In the genomic region with DNA sequence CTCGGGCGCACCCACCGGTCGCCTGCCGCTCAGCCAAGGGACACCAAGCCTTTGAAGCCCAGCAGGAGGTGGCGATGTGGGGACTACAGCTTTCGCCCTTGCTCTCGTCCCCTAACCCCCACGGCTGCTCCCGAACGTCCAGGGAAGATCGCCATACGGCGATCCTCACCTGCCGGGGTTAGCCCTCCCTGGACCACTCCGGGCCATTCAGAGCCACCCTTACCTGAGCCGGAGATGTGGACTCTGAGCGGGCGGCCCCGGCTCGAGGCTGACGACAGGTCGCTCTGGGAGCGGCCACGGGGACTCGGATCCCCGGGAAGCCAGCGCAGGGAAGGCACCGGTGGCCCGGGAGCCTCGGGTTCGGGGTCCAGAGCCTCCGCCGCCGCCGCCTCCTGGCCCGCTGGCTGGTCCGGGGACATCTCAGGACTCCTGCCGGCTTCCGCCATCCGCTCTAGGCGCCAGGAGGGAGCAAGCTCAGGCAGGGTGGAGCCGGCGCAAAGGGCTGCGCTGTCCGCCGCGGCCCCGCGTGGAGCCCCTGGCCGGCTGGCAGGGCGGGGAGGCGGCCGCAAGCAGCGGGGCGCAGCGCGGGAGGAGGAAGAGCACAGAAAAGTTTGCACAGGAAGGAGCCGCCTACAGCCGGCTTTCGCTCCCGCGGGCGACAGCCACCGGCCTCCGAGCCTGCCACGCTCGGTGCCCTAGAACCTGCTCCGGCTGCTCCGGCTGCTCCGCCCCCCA, we compare ENCODE assay signal across 8 mouse cellular contexts. TPM values are rescaled to one million over a fixed set of nuclear protein-coding genes. Genes with fewer than 3 reads are reported as not detected.
A peak's percentile ranks its signal among the peaks of the same experiment; 100 is the strongest.
DNase-seq lines count a peak whose midpoint lies in the region; ATAC-seq and TF ChIP-seq lines count a peak whose summit lies in the region.

Gene Phactr2 (minus strand): TSS at position 580 of the 735 bp plus-strand sequence.

- no peak for TF ChIP-seq CTCF in gastrocnemius, adult 2 months (IDR thresholded peaks at IDR 0.05)

- no peak within 1 kb of the TSS for H3K27ac ChIP-seq in gastrocnemius, adult 2 months
- no peak within 1 kb of the TSS for H3K27ac ChIP-seq in hindbrain, embryonic 14.5 days

- peak; percentile 81 for ATAC-seq in hindbrain, embryonic 14.5 days (ENCODE audit: low FRiP score)
- ATAC-seq in megakaryocyte progenitor cell, adult 5-6 weeks (replicated peaks; ENCODE audit: poor library complexity), result peak; percentile 62

- H3K4me1 ChIP-seq in hindbrain, embryonic 14.5 days (replicated peaks; ENCODE audit: control insufficient read depth, insufficient read depth, low read length), result 0 out of 2 replicates have a peak, but pooled peaks cover 4% of the 10 kb centered on the region

- peak; percentile 61 for DNase-seq in Muller cell, postnatal 12 days (ENCODE audit: inconsistent ontology term)
- peak; percentile 5 to 26 for DNase-seq in cerebellum, adult 18-20 months
- DNase-seq in gastrocnemius, adult 2 months, result peak; percentile 45
- peak; percentile 37 for DNase-seq in hindbrain, embryonic 14.5 days (ENCODE audit: low spot score)
- peak; percentile 22 to 29 for DNase-seq in left cerebral cortex, postnatal 36 days (ENCODE audit: low spot score in 2 of 2)
- DNase-seq in right cerebral cortex, postnatal 25 days, result peak; percentile 23
- DNase-seq in adipocyte (ENCODE audit: low spot score), result no peak

- no peaks in the 10 kb centered on the region for H3K9me3 ChIP-seq in hindbrain, embryonic 14.5 days (ENCODE audit: control insufficient read depth, low read length)

- H3K4me2 ChIP-seq in hindbrain, embryonic 14.5 days (replicated peaks), result peak within 1 kb of the TSS; percentile 100

- H3K4me3 ChIP-seq in gastrocnemius, adult 2 months, result peak within 1 kb of the TSS; percentile 79
- peak within 1 kb of the TSS; percentile 73 for H3K4me3 ChIP-seq in hindbrain, embryonic 14.5 days (replicated peaks; ENCODE audit: low read length)

- peaks cover 40% of the 10 kb centered on the region for H3K27me3 ChIP-seq in hindbrain, embryonic 14.5 days (ENCODE audit: control insufficient read depth, insufficient read depth, low read length)

- H3K9ac ChIP-seq in hindbrain, embryonic 14.5 days, result peak within 1 kb of the TSS; percentile 69

- no peaks in the 10 kb centered on the region for H3K36me3 ChIP-seq in hindbrain, embryonic 14.5 days (replicated peaks; ENCODE audit: control insufficient read depth, insufficient read depth)

- WGBS in hindbrain, embryonic 14.5 days, result 2% methylated on average over 56 of the region's 71 CpGs

- intact Hi-C loops in gastrocnemius, adult 2 months (cut with DNase I), result no loop called here
- intact Hi-C loops in left cerebral cortex, postnatal 36 days (cut with DNase I), result no loop called here

RNA-seq across cellular contexts. Expression of gene Phactr2, which starts in this region (rescaled TPM):
- total RNA-seq in gastrocnemius, adult 2 months (2021), result 10 to 100 TPM; 16.0 to 19.6 TPM
- polyA plus RNA-seq in hindbrain, embryonic 14.5 days (2014; fragmentation: Nextera tagmentation; extraction: Ambion mirVana), result 9.0 and 9.7 TPM in 2 replicates
- 10 to 100 TPM; 21.5 to 31.1 TPM for total RNA-seq in left cerebral cortex, postnatal 36 days (2021)
- 26.2 and 26.4 TPM in 2 replicates for total RNA-seq in megakaryocyte progenitor cell, adult 5-6 weeks (2015)
- 21.7 and 24.4 TPM in 2 replicates for total RNA-seq in megakaryocyte progenitor cell, adult 5-6 weeks (2017)
